Mouse (Mus musculus) hindbrain, embryonic 14.5 days (tissue): ENCODE results near the gene Csn3. TPM values are rescaled to one million over a fixed set of nuclear protein-coding genes. Genes with fewer than 3 reads are reported as not detected.

Experiments
- ATAC-seq: fragments of 200-750 bp; cut with Nextera tagmentation; 2 replicates; pipeline ENCODE4 v1.8.0; 2017; ENCODE audit warnings: moderate number of reproducible peaks, mild to moderate bottlenecking, moderate TSS enrichment, moderate library complexity; ENCODE audit not compliant: low FRiP score
- DNase-seq: peaks from one replicate; pipeline ENCODE4 v3.0.0-alpha.2; 2015; ENCODE audit warnings: low spot score
- H3K27ac ChIP-seq: fragments of 300-500 bp; sonication (generic); 2 replicates; pipeline ENCODE4 v1.5.1; 2014; ENCODE audit warnings: mild to moderate bottlenecking, moderate library complexity
- H3K27me3 ChIP-seq: fragments of 300-500 bp; sonication (generic); 2 replicates; pipeline ENCODE4 v1.6.1; 2014; ENCODE audit warnings: mild to moderate bottlenecking, low read length, mixed read lengths; ENCODE audit not compliant: control insufficient read depth, insufficient read depth
- H3K36me3 ChIP-seq: fragments of 300-500 bp; sonication (generic); replicated peaks from 2 replicates; pipeline ENCODE4 v1.6.1; 2014; ENCODE audit not compliant: control insufficient read depth, insufficient read depth
- H3K4me1 ChIP-seq: fragments of 300-500 bp; sonication (generic); replicated peaks from 2 replicates; pipeline ENCODE4 v1.6.1; 2014; ENCODE audit warnings: antibody characterized with exemption, low read length, mixed read lengths; ENCODE audit not compliant: control insufficient read depth, insufficient read depth
- H3K4me2 ChIP-seq: fragments of 300-500 bp; sonication (generic); replicated peaks from 2 replicates; pipeline ENCODE4 v1.6.1; 2014; ENCODE audit warnings: mild to moderate bottlenecking, moderate library complexity
- H3K4me3 ChIP-seq: fragments of 300-500 bp; sonication (generic); replicated peaks from 2 replicates; pipeline ENCODE4 v1.5.1; 2014; ENCODE audit warnings: mild to moderate bottlenecking, low read length
- H3K9ac ChIP-seq: fragments of 300-500 bp; sonication (generic); 2 replicates; pipeline ENCODE4 v1.6.1; 2014
- H3K9me3 ChIP-seq: fragments of 300-500 bp; sonication (generic); 2 replicates; pipeline ENCODE4 v1.6.1; 2016; ENCODE audit warnings: low read length; ENCODE audit not compliant: control insufficient read depth
- WGBS: fragments of 180-500 bp; shearing (Covaris S2); extraction: QIAGEN DNeasy Blood & Tissue Kit; methylation state at CpG from one replicate; pipeline ENCODE4 v1.1.7; 2014; 5-methylcytosine and 5-hydroxymethylcytosine counted together
- polyA plus RNA-seq: library from polyadenylated mRNA; unstranded; fragments of >200 nt; fragmentation: Nextera tagmentation; extraction: Ambion mirVana; gene quantifications from 2 replicates; pipeline ENCODE4 v1.2.1, GENCODE M21; 2014

Csn3 gene
- polyA plus RNA-seq = not detected in 2 replicates

DNA sequence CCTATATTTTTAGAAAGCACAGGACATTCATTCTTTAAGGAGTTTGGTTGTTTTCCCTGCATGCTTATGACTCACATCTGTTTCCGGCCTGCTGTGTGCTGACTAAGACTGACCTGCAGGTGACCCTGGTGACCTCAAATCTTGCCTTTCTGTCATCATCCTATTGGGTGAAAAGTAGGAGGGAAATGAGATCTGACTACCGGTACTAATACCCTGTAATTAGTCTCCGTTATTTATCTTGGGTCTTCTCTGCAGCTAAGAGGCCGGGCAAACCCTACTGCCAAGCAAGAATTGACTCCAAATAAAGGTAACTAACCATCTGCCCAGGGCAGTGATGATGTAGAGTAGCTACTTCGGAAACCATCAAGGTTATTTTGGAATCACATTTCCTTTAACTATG, at the start of gene Csn3:
Csn3 (plus strand) TSS at position 208 of the 400 bp plus-strand sequence.
- 56% methylated on average over 5 of the region's 5 CpGs for WGBS
- Histone ChIP-seq H3K27me3 (no peaks in the 10 kb centered on the region), H3K9ac (no peak within 1 kb of the TSS), H3K27ac (no peak within 1 kb of the TSS), H3K4me3 (no peak within 1 kb of the TSS), H3K4me1 (no peaks in the 10 kb centered on the region), H3K36me3 (no peaks in the 10 kb centered on the region), H3K4me2 (no peak within 1 kb of the TSS), H3K9me3 (no peaks in the 10 kb centered on the region)
- no peak for ATAC-seq
- no peak for DNase-seq

DNA sequence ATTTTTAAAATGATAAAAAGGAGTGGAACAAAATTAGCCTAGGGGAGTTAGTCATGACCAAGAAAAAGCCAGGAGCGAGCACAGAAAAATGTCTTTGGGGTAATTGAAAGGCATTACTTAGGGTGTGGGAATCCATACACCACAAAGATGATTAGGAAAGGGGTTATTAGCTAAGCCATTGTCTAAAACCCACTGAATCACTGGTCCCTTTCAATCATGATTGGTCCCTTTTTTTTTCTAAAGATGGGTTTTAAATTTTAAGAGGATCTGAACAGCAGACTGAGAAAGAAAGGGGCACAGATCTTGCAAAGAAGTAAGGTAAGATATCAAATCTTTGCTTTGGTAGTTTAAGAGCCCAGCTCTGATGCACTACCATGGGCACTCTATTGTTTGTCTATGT, 40.6 kb upstream of the Csn3 start, which contains the start of gene Odam:
Odam (plus strand) TSS at position 301 of the 400 bp plus-strand sequence.
- Histone ChIP-seq H3K4me3 (no peak within 1 kb of the TSS), H3K9me3 (no peaks in the 10 kb centered on the region), H3K4me1 (no peaks in the 10 kb centered on the region), H3K27ac (no peak within 1 kb of the TSS), H3K4me2 (no peak within 1 kb of the TSS), H3K36me3 (no peaks in the 10 kb centered on the region), H3K9ac (no peak within 1 kb of the TSS), H3K27me3 (no peaks in the 10 kb centered on the region)
- 93% methylated on average over 1 of the region's 1 CpGs for WGBS
- ATAC-seq = no peak
- DNase-seq = no peak

DNA sequence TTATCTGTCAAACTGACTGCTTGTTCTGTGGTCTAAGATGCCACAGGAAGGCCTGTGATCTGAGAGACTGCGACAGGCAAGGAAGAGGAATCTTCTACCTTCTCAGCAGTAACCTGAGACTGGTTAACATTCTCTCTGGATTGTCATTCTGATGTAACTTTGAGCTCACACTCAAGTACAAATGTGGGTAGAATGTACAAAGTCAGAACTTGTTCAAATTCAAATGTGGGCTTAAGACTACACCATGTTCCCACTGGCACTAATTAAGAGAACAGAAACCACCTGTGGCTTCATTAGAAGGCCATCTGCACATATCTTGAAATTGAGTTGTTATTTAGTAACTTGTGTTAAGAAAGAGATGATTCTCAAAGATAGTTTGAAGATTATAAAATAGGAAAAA, 6.2 kb downstream of the Csn3 start:
- no peaks in the 10 kb centered on the region for H3K4me1 ChIP-seq
- H3K9me3 ChIP-seq = no peaks in the 10 kb centered on the region
- no peak overlapping the region for H3K9ac ChIP-seq
- no peaks in the 10 kb centered on the region for H3K27me3 ChIP-seq
- H3K4me2 ChIP-seq = no peak overlapping the region
- no peaks in the 10 kb centered on the region for H3K36me3 ChIP-seq
- 67% methylated on average over 1 of the region's 1 CpGs for WGBS
- H3K27ac ChIP-seq = no peak overlapping the region
- DNase-seq (no peak), ATAC-seq (no peak)
- no peak overlapping the region for H3K4me3 ChIP-seq

DNA sequence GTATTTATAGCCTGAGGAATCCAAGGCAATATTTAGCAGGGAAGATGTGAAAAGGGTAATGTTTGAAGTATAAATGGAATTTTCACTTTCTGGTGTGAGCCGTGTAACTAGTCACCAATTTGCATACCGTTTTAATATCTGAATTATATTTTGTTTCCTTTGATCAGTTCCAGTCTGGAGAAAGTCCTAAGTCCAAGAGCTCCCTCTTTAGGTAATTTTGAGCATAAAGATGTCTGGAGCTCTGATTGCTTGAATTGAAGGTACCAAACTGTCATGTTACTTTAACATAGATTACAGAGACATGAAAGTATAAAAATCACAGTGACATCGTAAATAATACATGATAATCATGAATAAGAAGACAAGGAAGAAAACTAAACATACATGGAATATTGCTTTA, 15.4 kb downstream of the Csn3 start:
- Histone ChIP-seq H3K4me2 (no peak overlapping the region), H3K4me1 (no peaks in the 10 kb centered on the region), H3K27me3 (no peaks in the 10 kb centered on the region), H3K9me3 (no peaks in the 10 kb centered on the region), H3K4me3 (no peak overlapping the region), H3K27ac (no peak overlapping the region), H3K36me3 (no peaks in the 10 kb centered on the region), H3K9ac (no peak overlapping the region)
- DNase-seq = peak; percentile 63
- ATAC-seq = no peak
- WGBS = 52% methylated on average over 3 of the region's 3 CpGs

DNA sequence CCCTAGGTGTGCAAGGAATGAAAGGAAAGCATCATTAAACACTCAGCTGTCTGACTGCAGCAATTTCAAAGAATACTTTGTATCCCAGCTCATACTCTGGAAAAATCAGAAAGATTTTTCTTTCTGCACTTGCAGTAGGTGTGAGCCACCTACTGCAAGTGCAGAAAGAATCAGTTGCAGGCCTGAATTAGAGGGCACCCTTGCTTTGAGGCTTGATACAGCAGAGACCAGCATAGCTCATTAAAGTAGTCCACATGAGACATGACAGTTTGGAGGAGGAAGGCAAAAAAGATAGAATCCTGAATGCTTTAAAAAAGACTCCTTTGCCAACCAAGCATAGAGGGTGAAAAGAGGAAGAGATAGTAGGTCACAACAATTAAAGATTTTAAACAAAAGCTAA, 17.1 kb downstream of the Csn3 start:
- ATAC-seq (no peak), DNase-seq (no peak)
- Histone ChIP-seq H3K9me3 (no peaks in the 10 kb centered on the region), H3K4me2 (no peak overlapping the region), H3K4me3 (no peak overlapping the region), H3K27ac (no peak overlapping the region), H3K27me3 (no peaks in the 10 kb centered on the region), H3K9ac (no peak overlapping the region), H3K4me1 (no peaks in the 10 kb centered on the region), H3K36me3 (no peaks in the 10 kb centered on the region)

DNA sequence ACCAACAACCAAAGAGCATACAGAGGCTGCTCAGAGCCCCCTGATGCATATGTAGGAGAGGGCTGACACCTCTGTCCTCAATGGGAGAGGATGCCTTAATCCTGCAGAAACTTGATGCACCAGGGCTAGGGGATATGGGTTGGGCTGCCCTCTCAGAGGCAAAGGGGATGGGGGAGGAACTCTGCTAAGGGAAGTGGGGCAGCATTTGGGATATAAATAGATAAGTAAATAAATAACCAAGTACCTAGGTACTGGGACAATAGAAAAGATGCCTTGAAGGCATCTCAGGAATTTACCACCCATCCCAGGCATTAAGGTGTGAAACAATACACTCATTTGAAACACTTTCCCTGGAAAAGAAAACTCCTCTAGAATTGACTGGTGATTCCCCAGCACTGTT, 26.5 kb downstream of the Csn3 start:
- Histone ChIP-seq H3K9ac (no peak overlapping the region), H3K27ac (no peak overlapping the region), H3K4me3 (no peak overlapping the region), H3K4me1 (no peaks in the 10 kb centered on the region), H3K9me3 (no peaks in the 10 kb centered on the region), H3K4me2 (no peak overlapping the region), H3K36me3 (no peaks in the 10 kb centered on the region), H3K27me3 (no peaks in the 10 kb centered on the region)
- DNase-seq = no peak
- ATAC-seq = no peak

DNA sequence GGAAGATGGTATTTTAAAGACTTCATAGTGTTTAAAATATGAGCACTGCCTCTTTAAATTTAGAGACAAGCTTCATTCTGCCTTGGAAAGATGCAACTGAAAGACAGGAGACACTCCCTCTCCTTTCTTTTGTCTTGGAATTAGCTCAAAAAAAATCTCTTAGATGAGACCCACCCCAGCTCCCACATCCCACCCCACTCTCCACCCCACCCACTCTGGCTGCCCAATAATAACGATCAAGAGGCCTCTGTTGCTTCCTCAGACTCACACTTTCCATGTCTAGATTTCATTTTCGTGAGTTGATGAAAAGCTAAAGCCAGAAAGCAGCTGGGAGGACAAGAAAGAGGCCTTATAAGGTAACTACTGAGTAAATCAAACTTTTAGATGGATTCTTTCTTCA, 43.8 kb downstream of the Csn3 start, which contains the start of the genes 2310003L06Rik and Gm28434:
2310003L06Rik (plus strand) TSS at position 259 of the 400 bp plus-strand sequence.
Gm28434 (plus strand) TSS at position 317 of the 400 bp plus-strand sequence.
- Histone ChIP-seq H3K4me2 (no peak within 1 kb of the TSS), H3K9ac (no peak within 1 kb of the TSS), H3K9me3 (no peaks in the 10 kb centered on the region), H3K4me1 (no peaks in the 10 kb centered on the region), H3K4me3 (no peak within 1 kb of the TSS), H3K27me3 (no peaks in the 10 kb centered on the region), H3K27ac (no peak within 1 kb of the TSS), H3K36me3 (no peaks in the 10 kb centered on the region)
- 62% methylated on average over 2 of the region's 2 CpGs for WGBS
- no peak for ATAC-seq
- DNase-seq = no peak

DNA sequence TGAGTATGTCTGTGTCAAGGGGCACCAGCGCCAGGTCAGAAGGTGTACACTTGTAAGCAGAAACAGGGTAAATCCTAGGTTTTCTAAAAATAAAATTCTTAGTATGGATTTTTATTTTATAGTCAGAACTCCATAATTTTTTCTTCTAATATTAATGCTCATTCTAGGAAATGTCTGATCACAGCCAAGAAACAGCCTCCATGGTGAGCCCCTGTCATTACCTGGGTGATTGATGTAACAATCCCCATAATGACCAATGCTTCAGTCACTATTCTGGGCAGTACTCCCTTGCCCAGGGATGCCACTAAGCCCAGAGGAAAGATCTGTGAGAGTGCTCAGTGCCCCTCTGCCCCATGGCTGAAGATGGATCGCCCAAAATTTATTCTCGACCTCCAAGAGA, 53.8 kb downstream of the Csn3 start, which contains the start of gene Cabs1:
Cabs1 (plus strand) TSS at position 301 of the 400 bp plus-strand sequence.
- Histone ChIP-seq H3K4me1 (no peaks in the 10 kb centered on the region), H3K27me3 (no peaks in the 10 kb centered on the region), H3K4me2 (no peak within 1 kb of the TSS), H3K36me3 (no peaks in the 10 kb centered on the region), H3K27ac (no peak within 1 kb of the TSS), H3K9ac (no peak within 1 kb of the TSS), H3K4me3 (no peak within 1 kb of the TSS), H3K9me3 (no peaks in the 10 kb centered on the region)
- ATAC-seq (no peak), DNase-seq (no peak)
- WGBS = 91% methylated on average over 3 of the region's 3 CpGs
